8 mouse cellular contexts compared by ENCODE assay signal in the genomic region with DNA sequence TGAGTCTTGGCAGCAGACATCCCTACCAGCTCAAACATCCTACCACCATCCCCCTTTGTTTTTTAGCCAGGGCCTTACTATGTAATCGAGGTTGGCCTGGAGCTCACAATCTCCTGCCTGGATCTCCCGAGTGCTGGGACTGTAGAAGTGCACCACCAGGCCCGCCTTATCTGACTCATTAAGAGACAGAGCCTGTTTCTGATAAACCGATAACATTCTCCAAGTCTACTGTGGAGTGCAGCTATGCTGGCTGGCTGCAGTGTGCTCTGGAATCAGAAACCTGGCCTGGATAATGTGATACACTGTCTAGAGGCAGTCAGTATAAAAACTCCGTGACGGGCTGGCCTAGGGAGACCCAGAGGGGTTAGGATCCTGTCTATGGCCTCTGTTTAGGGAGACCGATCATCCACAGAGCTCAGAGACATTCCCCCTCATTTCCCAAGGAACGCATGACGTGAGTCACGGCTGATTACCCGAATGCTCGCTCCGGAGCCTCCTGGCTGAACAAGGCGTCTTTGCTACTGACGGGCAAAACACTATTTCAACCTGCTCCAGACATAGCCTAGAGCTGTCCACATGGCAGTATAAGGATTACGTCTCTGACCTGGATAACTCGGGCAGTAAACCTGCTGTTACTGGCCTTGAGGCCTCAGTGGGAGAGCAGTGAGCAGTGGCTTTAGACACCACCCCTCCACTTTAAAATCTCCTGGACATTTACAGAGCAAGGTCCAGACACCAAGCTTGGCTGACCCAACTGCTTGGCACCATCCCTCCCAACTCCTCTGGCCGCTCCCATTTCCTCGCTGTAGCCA. TPM values are rescaled to one million over a fixed set of nuclear protein-coding genes. Genes with fewer than 3 reads are reported as not detected.
DNase-seq lines count a peak whose midpoint lies in the region; ATAC-seq and TF ChIP-seq lines count a peak whose summit lies in the region.

No protein-coding gene starts in this region.

- no peaks in the 10 kb centered on the region for H3K9me3 ChIP-seq in lung, embryonic 15.5 days
- H3K9me3 ChIP-seq in intestine, postnatal 0 days (ENCODE audit: control insufficient read depth) = no peaks in the 10 kb centered on the region

- H3K4me1 ChIP-seq in lung, embryonic 15.5 days = peaks cover 93% of the 10 kb centered on the region
- peaks cover 21% of the 10 kb centered on the region for H3K4me1 ChIP-seq in intestine, postnatal 0 days (replicated peaks; ENCODE audit: control insufficient read depth, insufficient read depth, low read length)

- intact Hi-C loops in left cerebral cortex, adult 2 months (cut with DNase I) = no loop called here

- no peak overlapping the region for H3K4me3 ChIP-seq in lung, embryonic 15.5 days
- H3K4me3 ChIP-seq in intestine, postnatal 0 days (ENCODE audit: low read depth, low read length) = no peak overlapping the region
- no peak overlapping the region for H3K4me3 ChIP-seq in left cerebral cortex, adult 2 months

- no peaks in the 10 kb centered on the region for H3K27me3 ChIP-seq in lung, embryonic 15.5 days
- no peaks in the 10 kb centered on the region for H3K27me3 ChIP-seq in intestine, postnatal 0 days (replicated peaks; ENCODE audit: control insufficient read depth, insufficient read depth, low read length)

- H3K27ac ChIP-seq in lung, embryonic 15.5 days = peak overlapping the region; percentile 1; the same call in 1 of the 2 replicates
- H3K27ac ChIP-seq in intestine, postnatal 0 days (ENCODE audit: low read depth, low read length) = peak overlapping the region; percentile 29; the same call in 1 of the 2 replicates
- H3K27ac ChIP-seq in left cerebral cortex, adult 2 months = no peak overlapping the region

- no peak overlapping the region for H3K4me2 ChIP-seq in lung, embryonic 15.5 days
- no peak overlapping the region; the same call in 1 of the 2 replicates for H3K4me2 ChIP-seq in intestine, postnatal 0 days (replicated peaks; ENCODE audit: low read depth)

- no peaks in the 10 kb centered on the region for H3K36me3 ChIP-seq in lung, embryonic 15.5 days
- H3K36me3 ChIP-seq in intestine, postnatal 0 days (ENCODE audit: control insufficient read depth, insufficient read depth) = no peaks in the 10 kb centered on the region

- ATAC-seq in lung, embryonic 15.5 days (ENCODE audit: borderline replicate concordance, extremely low read depth, low FRiP score, low TSS enrichment) = no peak
- ATAC-seq in intestine, postnatal 0 days = peak; percentile 38; the same call in 1 of the 2 replicates
- peak; percentile 56 for ATAC-seq in megakaryocyte-erythroid progenitor cell, adult 5-6 weeks (replicated peaks; ENCODE audit: low FRiP score, low TSS enrichment, poor library complexity, severe bottlenecking)
- ATAC-seq in erythroid progenitor cell, adult 5-6 weeks (replicated peaks; ENCODE audit: low FRiP score, poor library complexity, severe bottlenecking) = no peak
- no peak for ATAC-seq in monocyte, adult 5-6 weeks (replicated peaks; ENCODE audit: insufficient number of reproducible peaks, low FRiP score, low TSS enrichment, poor library complexity, severe bottlenecking)

- DNase-seq in lung, adult 18-20 months = no peak
- peak; percentile 42 for DNase-seq in brain, adult 2 months (ENCODE audit: low read depth, low spot score)
- no peak for DNase-seq in left cerebral cortex, adult 2 months (ENCODE audit: extremely low spot score in 1 of 2, low spot score in 2 of 2)

- TF ChIP-seq CTCF in intestine, postnatal 0 days (IDR thresholded peaks at IDR 0.05; ENCODE audit: low read depth) = no peak
- TF ChIP-seq CTCF in left cerebral cortex, adult 2 months (IDR thresholded peaks at IDR 0.05) = no peak

- WGBS in lung, embryonic 15.5 days = 49% methylated on average over 19 of the region's 19 CpGs
- 40% methylated on average over 19 of the region's 19 CpGs for WGBS in intestine, postnatal 0 days

- no peak overlapping the region for H3K9ac ChIP-seq in lung, embryonic 15.5 days
- H3K9ac ChIP-seq in intestine, postnatal 0 days (ENCODE audit: low read depth, low read length) = no peak overlapping the region

RNA-seq across cellular contexts. Expression of a gene that starts 11.8 kb away (rescaled TPM):
- 20.2 and 20.7 TPM in 2 replicates for polyA plus RNA-seq in lung, embryonic 15.5 days (2015; fragmentation: Nextera tagmentation; extraction: Ambion mirVana)
- 5.0 and 5.7 TPM in 2 replicates for polyA plus RNA-seq in intestine, postnatal 0 days (2015; fragmentation: Nextera tagmentation; extraction: Ambion mirVana)
- total RNA-seq in megakaryocyte-erythroid progenitor cell, adult 5-6 weeks (2014; fragmentation: Nextera tagmentation) = 14.1 and 19.7 TPM in 2 replicates
- total RNA-seq in megakaryocyte-erythroid progenitor cell, adult 5-6 weeks (2017) = 11.9 and 15.9 TPM in 2 replicates
- 10 to 100 TPM; 60.0 to 69.0 TPM for total RNA-seq in left cerebral cortex, adult 2 months (2021)
- 4.7 and 5.0 TPM in 2 replicates for total RNA-seq in erythroid progenitor cell, adult 5-6 weeks (2015; ENCODE audit: low replicate concordance)
- total RNA-seq in erythroid progenitor cell, adult 5-6 weeks (2017; ENCODE audit: low replicate concordance) = 2.6 and 13.2 TPM in 2 replicates
- total RNA-seq in monocyte, adult 5-6 weeks (2017) = 52.0 to 121 TPM (median 56.1 TPM) in 3 replicates

Comparison
In these comparisons a context has a peak if more than half of its experiments do, and no peak if none do; other contexts are left out.
1. ATAC-seq: peak in intestine, postnatal 0 days (single experiment) and megakaryocyte-erythroid progenitor cell, adult 5-6 weeks (single experiment); none in lung, embryonic 15.5 days (single experiment), erythroid progenitor cell, adult 5-6 weeks (single experiment) and monocyte, adult 5-6 weeks (single experiment).